Mouse (Mus musculus) monocyte, adult 2 months (primary cell): ENCODE data around the gene Etnk1.
"Not testable (repeated sequence)": the region's sequence is repeated elsewhere in the genome, so short reads cannot be mapped to it uniquely, and the experiment has no call there.

Experiments used
- DNase-seq, 2 experiments: peaks; one replicate each; pipeline ENCODE4 v3.0.0; 2022; ENCODE audit warnings: low spot score in 2 of 2, low read depth in 1 of 2

Gene Etnk1

DNA sequence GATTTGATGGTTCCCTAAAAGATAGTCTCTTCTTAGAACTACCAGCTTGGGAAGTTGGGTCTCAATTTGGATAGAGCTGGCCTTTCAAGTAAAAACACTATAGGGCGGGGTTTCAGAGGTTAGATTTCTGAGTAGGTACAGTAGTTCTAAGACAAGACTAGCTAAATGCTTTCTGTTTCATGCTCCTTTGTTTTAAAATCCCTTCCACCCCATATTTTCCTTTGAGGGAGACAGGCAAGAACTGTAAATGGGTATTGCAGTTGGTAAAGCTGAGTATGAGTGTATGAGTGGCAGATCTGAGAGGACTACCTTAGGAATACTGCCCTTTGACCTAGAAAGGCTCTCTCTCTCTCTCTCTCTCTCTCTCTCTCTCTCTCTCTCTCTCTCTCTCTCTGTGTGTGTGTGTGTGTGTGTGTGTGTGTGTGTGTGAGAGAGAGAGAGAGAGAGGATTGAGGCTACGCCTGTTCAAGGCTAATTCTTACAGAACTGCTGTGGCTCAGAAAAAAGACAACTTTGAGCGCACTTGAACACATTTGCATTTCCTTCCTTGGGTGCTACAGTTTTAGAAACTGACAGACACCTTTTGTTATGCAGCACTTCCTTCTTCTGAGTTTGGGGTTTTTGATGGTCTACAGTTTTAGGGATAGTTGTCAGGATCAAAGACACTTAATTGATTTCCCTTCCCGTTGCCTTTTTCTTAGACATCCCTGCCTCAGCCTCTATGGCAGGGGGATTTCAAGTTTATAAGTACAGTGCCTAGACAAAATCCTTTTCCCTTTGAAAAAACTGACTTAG is 3.3 kb downstream of the Etnk1 start:
- no peak for DNase-seq

DNA sequence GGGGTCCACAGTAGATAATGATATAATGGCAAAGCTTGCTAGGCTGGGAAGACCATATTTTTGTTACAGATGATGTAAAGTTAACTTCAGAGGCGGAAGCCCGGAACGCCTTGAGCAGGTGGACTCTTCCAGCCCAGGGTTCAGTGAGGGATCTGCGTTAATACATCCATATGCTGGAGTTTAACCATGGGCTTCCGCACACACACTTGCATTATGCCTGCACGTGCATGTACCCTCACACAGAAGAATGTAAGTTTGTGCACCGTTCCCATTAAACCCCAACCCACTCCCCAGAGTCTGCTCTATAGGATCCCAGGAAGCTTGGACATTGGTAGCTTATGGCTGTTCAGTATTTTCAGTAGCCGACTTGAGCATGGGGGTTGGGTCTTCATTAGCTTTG is 4.0 kb downstream of the Etnk1 start:
- no peak for DNase-seq

DNA sequence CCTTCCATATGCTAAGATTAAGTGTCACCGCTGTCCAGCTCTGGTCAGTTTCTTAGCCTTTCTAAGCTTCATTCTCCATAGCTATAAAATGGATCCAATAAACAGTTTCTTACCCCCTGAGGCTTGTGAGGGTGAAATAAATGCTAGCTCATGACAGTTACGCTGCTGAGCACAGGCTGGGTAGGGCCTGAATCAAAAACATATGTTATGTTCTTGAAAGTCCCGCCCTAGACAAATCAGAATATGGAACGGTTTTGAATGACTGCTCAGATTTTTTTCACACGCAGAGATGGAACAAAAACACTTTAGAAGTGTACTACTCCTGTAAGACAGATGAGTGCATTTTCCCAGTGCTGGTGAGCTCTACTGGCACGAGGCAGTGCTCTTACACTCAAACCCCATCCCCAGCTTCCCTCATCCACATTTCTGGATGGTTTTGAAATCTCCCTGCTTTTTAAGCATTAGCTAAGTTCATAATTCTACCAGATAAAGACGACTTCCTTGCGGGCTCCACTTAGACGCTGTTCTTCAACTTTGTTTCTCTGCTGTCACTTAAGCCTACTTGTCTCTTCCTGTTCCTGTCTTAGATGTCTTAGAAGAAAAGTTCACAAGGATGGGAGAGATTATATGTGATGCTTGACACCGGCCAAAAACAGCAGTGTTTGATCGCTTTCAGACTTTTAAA is 4.9 kb downstream of the Etnk1 start:
- no peak for DNase-seq

DNA sequence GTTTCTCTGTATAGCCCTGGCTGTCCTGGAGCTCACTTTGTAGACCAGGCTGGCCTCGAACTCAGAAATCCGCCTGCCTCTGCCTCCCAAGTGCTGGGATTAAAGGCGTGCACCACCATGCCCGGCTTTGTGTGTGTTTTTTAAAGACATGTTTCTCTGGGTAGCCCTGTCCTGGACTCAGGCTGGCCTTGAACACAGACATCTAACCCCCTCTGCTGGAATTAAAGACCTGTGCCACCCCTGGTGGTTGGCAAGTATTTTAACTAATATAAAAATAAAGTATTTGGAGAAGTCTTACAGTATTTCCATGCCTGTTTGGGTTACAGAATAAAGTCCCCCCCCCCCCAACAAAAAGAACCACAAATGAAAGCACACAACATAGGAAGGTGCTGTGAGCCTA is 5.7 kb downstream of the Etnk1 start:
- DNase-seq: not testable (repeated sequence)

DNA sequence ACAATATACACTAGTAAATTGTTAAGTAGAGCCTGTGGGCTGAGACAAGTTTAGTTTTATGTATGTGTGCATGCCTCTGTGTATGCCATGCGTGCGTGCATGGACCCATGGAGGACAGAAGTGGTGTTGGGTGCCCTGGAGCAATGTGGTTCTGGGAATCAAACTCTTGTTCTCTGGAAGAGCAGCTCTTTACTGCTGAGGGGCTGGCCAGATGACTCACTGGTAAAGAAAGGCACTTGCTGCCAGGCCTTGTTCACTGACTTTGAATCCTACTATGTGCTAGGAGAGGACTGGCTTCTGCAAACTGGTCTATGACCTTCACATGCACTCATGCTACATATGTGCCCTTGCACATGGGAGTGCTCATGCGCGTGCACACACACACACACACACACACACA is 7.2 kb downstream of the Etnk1 start:
- DNase-seq: no peak

DNA sequence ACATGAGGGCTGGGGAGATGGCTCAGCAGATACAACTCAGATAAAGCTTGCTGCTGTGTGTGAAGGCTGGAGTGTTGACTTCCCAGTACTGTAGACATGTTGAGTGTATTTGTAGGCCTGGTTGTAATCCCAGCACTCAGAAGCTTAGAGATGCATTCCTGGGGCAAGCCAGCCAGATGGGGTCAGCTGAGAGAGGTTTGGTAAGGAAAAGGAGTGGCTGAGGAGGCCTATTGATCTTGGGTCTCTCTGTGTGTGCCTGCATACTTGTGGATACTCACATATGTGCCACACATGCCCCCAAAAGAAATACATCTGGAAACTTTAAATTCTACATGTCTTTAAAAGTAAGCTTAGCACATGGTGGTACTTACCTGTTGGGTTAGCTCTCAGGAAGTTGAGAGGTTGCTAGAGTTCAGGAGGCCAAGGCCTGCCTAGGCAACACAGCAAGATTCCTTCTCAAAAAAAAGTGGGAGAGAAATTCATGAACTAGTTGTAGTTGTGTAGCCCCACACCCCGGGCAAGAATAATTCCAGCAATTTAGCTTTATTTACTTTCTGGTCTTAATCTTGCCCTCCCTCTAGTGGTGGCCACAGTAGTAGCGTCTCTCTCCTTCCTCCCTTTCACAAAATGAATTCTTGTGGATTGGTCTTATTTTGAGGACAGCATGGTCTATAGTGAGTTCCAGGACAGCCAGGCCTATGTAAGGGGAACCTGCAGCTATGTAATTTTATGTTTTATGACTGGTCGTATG is 8.1 kb downstream of the Etnk1 start:
- DNase-seq: no peak

DNA sequence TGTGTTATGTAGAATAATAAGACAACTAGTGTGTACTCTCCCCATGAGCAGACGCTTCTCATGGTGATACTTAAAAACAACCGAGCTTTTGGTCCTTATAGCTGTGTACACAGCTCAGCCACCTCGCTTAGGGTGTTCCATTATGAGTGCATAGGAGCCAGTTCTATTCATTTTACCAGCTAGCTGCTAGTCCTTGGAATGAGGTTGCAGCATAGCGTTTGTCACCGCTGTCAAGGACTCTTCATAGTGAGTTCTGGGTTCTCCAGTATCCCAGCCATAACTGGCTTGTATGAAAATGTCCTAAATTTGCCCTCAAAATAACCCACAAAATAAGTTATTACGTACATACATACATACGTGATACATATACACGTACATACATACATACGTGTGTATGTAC is 9.1 kb downstream of the Etnk1 start:
- DNase-seq: no peak

DNA sequence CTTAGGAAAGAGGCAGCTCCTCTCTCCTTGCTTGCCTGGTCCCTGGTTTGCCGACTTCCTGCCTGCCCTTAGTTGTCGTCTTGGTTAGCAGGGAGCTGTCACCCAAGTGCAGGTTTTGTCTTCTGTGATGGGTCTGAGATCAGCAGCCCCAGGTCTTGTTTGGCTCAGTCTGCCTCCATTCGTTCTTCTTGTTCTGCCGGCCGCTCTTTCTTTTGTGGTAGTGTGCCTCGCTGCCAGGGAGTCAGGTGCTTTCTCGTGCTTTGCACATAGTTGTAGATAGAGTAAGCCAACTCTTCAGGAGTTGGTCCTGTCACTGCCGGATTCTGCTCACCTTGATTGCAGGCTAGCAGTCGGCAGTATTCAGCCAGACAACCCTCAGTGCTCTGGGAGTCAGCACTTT is 9.6 kb downstream of the Etnk1 start:
- DNase-seq: no peak

DNA sequence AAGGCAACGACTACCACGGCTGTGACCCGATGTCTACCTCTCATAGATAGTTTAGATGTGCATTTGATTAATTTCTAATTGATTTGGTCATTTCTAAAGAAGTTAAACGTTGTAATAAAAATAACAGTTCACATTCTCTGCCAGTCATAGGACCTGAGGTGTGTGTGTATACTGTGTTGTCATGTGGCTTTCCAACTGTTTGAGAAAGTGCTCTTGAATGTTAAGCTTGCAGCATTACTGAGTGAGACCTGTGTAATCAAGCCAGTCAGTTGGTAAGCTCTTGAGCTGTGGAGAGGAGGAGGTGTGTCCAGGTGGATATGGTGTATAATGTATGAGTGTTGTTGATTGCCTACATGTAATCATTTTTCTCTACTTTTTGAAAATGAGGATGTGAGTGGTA is 12.2 kb downstream of the Etnk1 start:
- DNase-seq: no peak

DNA sequence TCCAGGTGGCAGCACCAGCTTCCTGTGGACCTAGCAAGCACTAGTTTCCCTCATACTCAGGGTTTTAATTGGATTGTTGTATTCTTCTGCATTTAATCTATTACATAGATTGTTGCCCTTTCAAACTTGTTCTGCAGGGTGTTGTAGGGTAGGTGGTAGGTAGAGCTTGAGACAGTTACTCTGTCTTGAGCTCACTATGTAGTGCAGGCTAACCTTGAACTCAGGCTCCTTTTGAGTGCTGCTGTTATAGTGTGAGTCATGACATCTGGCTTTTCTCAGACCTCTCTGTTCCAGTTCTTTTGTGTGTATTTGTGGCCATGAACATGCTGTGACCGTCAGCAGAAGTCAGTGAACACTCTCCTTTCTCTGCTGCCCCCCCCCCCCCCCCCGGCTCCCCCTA is 12.7 kb downstream of the Etnk1 start:
- no peak for DNase-seq

DNA sequence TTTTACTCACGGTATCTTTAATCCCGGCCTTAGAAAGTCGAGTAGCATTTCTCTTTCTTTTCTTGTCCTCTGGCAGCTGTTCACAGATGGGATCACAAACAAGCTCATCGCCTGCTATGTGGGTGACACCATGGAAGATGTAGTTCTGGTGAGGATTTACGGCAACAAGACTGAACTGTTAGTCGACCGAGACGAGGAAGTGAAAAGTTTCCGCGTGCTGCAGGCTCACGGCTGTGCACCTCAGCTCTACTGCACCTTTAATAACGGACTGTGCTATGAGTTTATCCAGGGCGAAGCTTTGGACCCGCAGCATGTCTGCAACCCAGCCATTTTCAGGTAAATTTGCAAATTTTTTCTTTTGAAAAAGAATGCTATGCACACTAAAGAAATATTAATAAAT is 13.5 kb downstream of the Etnk1 start:
- DNase-seq: no peak

DNA sequence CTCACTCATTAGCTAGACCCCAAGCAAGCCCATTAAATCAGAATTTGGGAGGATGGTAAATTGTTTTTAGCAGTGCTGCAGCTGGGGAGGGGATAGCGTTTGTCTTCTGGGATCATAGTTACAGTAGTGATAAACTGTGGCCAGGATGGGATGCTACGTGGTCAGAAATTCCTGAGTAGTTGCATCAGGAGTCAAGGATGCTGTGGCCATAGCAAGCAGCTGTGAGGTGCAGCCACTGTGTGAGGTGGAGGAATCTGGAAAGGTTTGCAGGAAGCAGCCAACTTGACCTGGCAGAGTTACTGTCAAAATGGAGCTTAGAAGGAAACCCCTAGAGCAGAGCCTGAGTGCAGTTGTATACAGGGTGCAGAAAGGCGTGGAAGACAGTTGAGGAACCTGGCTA is 17.1 kb downstream of the Etnk1 start:
- no peak for DNase-seq

DNA sequence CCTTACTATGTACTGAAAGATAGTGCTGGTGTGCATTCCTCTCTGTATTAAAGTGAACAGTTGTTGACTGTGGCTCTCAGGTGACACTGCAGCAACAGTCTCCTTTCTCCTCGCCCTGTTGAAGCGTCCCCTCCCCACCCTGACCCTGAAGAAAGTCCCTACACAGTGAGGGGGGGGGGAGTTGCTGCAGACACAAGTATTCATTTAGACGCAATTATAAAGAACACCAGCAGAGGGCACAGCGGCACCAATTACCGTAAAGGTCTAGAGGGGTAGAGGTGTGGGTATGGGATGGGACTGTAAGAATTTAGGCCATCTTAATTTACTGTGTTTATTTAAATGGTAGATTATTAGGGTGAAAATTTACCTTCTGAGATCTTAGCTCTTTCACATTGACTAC is 17.7 kb downstream of the Etnk1 start:
- no peak for DNase-seq

DNA sequence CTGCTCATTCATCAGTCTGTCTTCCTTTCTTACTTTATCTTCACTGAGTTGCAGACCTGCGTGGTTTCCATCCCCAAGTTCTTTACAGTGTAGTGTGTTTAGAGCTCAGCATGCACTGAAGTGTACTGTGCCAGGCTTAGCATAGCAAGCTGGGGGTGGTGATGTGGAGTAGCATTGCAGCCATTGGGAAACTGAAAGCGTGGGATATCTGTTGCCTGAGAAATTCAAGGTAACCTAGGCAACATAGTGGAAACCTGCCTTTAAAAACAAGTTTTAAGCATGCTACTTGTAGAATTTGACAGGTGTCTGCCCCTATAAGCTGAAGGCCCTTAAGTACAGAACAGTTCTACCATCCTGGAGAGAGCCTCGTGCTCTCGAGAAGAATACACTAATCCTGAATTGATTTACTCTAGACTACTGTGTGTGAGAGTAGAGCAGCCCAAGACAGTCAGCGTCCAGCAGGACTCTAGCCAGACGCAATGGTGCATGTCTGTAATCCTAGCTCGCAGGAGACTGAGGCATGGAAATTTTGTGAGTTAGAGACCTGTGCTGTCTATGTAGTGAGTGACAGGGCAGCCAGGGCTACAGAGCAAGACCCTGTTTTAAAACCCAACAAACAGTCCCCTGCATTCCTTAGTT is 23.9 kb downstream of the Etnk1 start:
- DNase-seq: no peak

DNA sequence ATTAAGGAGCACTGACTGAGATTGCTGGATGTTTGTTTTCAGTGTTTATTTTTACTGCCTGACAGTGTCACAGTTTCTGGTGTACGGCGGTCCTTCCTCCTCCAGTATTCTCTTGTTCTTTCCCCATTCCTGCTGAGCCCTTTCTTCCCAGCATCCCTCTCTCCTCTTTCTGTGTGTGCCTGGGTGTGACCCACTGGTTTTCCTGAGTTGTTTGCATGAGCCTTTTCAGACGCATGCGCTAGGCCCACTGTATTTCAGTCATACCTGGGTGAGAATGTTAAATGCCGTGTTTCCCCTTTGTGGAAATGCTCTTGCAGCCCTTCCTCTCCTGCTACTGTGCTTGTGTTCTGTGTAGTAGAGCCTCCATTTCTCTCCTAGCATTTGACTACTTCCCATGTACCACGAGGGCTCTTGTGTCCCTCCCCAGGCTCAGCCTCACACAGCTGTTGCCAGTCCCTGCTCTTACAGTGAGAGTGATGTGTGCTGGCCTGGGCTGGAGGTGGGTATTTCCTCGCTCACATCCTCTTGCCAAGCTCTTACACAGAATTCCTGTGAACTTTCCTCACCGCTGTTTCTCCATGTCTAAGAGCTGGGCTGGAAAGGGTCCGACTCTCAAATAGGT is 24.6 kb downstream of the Etnk1 start:
- DNase-seq: no peak

DNA sequence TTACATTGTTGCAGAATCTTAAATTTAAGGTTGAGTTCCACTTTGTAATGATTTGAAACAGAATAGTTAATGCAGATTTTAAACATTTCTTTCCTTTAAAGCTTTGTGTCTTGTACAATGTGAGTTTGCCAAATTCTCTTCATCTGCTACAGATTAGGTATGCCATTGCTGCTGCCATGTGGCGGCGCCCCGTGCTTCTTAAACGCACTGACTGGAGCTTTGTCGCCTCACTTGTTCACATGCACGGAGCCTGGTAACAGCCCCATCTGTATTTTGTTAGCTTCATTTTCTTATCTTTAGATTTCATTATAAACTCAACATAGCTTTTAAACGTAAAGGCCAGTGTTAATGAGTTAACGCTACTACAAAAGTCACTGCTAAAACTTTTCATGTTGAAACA is 25.7 kb downstream of the Etnk1 start:
- DNase-seq: no peak

DNA sequence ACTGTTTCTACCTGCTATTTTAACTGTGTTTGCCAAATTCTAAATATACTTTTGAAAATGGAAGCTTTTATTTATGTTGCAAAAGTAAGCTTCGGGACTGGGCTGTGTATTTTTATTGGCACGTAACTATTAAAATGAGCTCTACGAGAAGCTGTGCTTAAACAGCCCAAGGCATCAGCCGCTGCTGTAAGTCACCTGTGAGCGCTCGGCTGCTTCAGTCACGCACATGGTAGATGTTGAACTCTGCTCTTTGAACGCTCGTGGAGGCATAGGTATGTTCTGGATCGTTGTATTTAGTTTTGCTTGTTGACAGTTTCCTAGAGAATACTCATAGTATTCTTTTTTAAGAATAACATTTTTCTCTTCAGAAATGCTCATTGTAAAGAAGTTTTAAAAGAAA is 26.1 kb downstream of the Etnk1 start:
- DNase-seq: no peak

DNA sequence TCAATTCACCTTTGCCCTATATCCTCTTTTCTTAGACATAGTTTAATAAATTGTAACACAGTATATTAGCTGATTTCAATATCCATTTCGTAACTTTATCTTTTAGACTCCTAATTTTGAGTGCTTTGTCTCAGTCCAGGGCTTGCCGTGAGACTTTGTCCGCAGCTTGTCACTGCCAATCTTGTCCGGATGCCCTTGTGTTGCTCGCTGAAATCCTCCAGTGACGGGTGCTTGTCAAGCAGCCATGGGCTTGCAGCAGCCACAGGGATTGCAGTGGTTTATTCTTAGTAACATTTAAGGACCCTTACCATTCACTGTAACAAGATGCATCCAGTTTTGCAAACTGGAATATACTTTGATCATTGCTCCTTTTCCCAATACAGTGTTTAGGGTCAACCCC is 26.6 kb downstream of the Etnk1 start:
- no peak for DNase-seq

DNA sequence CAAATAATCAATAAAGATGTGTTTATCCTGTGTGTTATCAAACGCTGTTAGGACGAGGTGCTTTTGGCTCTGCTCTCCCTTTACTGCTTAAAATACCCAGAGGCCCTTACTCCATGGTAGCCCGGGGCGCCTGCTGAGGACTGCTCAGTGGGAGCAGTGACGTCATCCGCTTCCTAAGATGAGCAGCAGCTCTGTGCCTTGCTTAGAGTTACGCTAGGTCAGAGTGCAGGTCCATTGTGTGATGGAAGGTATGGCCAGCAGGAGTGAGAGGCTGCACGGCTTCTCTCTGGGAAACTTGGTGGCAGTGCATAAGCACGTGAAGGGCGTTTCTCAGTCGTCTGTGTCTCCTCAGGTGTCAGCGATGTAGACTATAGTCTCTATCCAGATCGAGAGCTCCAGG is 30.0 kb downstream of the Etnk1 start:
- DNase-seq: no peak

DNA sequence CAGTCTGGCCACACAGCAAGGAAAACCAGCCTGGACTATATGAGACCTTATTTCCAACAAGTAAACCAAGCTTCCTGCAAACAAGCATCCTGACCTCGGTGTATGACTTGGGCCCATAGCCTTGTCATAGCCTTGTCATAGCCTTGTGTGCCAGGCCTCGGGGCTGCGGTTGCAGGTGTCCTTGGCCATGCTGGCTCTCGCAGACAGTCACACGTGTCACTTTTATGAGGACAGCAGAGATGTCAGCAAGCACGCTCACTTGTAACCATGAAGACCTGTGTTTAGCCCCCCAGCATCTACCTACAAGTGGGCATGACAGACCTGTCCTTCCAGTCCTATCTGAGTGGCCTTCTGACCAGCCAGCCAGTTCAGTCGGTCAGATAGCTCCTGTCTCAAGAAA is 31.4 kb downstream of the Etnk1 start:
- DNase-seq: no peak

DNA sequence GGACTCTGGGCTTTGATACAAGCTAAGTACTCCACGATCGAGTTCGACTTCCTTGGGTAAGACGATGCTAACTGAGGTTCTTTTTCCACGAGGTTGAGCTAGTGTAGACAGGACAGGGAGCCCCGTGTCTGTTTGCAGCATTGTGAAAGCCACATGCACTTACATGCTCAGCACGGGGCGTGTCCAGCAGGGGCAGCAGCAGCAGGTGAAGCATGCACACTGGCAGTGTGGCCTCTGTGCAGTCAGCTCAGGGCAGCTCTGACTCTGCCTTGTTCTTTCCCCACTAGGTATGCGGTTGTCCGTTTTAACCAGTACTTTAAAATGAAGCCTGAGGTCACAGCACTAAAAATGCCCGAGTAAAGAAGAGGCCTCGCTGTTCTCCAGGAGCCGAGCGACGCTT is 36.1 kb downstream of the Etnk1 start:
- DNase-seq: no peak
